Mouse (Mus musculus) CD4-positive, CD25-positive, alpha-beta regulatory T cell, adult 4 months (primary cell): ENCODE data around the gene Ppp1r32. TPM values are rescaled to one million over a fixed set of nuclear protein-coding genes. Genes with fewer than 3 reads are reported as not detected.

Source experiments
- polyA plus RNA-seq, 2 experiments: library from polyadenylated mRNA; unstranded; fragments of 100-300 nt; shearing (Covaris generic); gene quantifications; one replicate each; pipeline ENCODE4 v1.2.1; 2017

The Ppp1r32 gene
- polyA plus RNA-seq, 2 experiments from 2014 or later, result 0.31 to 1.4 TPM

Other genes starting within 250 kb of the Ppp1r32 start
- gene Myrf, start 242.2 kb downstream of the Ppp1r32 start, polyA plus RNA-seq, result under 1 TPM in 1 of 2 experiments, not detected in 1; 0.19 TPM
- gene Dagla, start 178.1 kb downstream of the Ppp1r32 start, polyA plus RNA-seq, result not detected
- not detected for gene Syt7, start 93.8 kb downstream of the Ppp1r32 start, polyA plus RNA-seq
- not detected for gene Lrrc10b, start 25.5 kb downstream of the Ppp1r32 start, polyA plus RNA-seq
- gene Cpsf7, start 42.3 kb upstream of the Ppp1r32 start, polyA plus RNA-seq, result 10 to 100 TPM; 59.0 to 79.6 TPM
- gene Sdhaf2, start 43.2 kb upstream of the Ppp1r32 start, polyA plus RNA-seq, result 100 to 1,000 TPM in 1 of 2 experiments, 10 to 100 TPM in 1; 92.6 to 104 TPM
- gene Tmem216, start 73.3 kb upstream of the Ppp1r32 start, polyA plus RNA-seq, result 10 to 100 TPM; 10.7 to 13.6 TPM
- 10 to 100 TPM; 39.1 to 52.7 TPM for gene Cyb561a3, start 94.2 kb upstream of the Ppp1r32 start, polyA plus RNA-seq
- 10 to 100 TPM; 19.3 to 23.0 TPM for gene Tmem138, start 94.4 kb upstream of the Ppp1r32 start, polyA plus RNA-seq
- gene Ddb1, start 122.4 kb upstream of the Ppp1r32 start, polyA plus RNA-seq, result 100 to 1,000 TPM; 104 to 182 TPM
- 10 to 100 TPM in 1 of 2 experiments, 1 to 10 TPM in 1; 9.2 to 12.7 TPM for gene Tkfc, start 122.7 kb upstream of the Ppp1r32 start, polyA plus RNA-seq
- not detected for gene Vwce, start 151.3 kb upstream of the Ppp1r32 start, polyA plus RNA-seq
- not detected for gene Pga5, start 195.1 kb upstream of the Ppp1r32 start, polyA plus RNA-seq
- 10 to 100 TPM; 14.5 to 15.7 TPM for gene Vps37c, start 205.8 kb upstream of the Ppp1r32 start, polyA plus RNA-seq